Mouse (Mus musculus): Measurements from ENCODE around the gene Snx14. TPM values are rescaled to one million over a fixed set of nuclear protein-coding genes. Genes with fewer than 3 reads are reported as not detected.

Snx14 gene
- total and polyA plus RNA-seq, 3 experiments: 11.1 to 83.1 (median 16.9) TPM

- H3K79me2 ChIP-seq (ENCODE audit: control insufficient read depth, insufficient read depth, low read length, poor library complexity): no peaks in the 10 kb centered on the region
Measured at GRCm38 (mm10) chr9:88348623-88349022, 90.1 kb downstream of the Snx14 start.

GRCm38 (mm10) chr9:88346857-88347256 lies 91.9 kb downstream of the Snx14 start:
- H3K4me1 ChIP-seq (ENCODE audit: control insufficient read depth in 1 of 2, insufficient read depth in 2 of 2, low read length in 2 of 2): no peaks in the 10 kb centered on the region; a peak in 1 of 4 replicates
- TF ChIP-seq BHLHE40 (IDR thresholded peaks at IDR 0.05; ENCODE audit: borderline replicate concordance, low read depth, low read length) (no peak), POLR2AphosphoS5 (IDR thresholded peaks at IDR 0.05; ENCODE audit: borderline replicate concordance, low read depth, low read length) (no peak), KAT2A (conservative IDR thresholded peaks at IDR 0.05; ENCODE audit: low read depth, low read length) (no peak), CTCF (IDR thresholded peaks at IDR 0.05 in 2 of 3, conservative IDR thresholded peaks at IDR 0.05 in 1 of 3; ENCODE audit: control insufficient read depth in 1 of 3, insufficient read depth in 1 of 3, low read depth in 2 of 3, low read length in 3 of 3, poor library complexity in 1 of 3, severe bottlenecking in 1 of 3) (no peak), HCFC1 (IDR thresholded peaks at IDR 0.05; ENCODE audit: low read depth, low read length) (no peak), ZNF384 (IDR thresholded peaks at IDR 0.05; ENCODE audit: low read depth, low read length) (no peak), TCF12 (IDR thresholded peaks at IDR 0.05; ENCODE audit: low read depth, low read length) (no peak), NELFE (IDR thresholded peaks at IDR 0.05; ENCODE audit: low read depth, low read length) (no peak), POLR2AphosphoS2 (IDR thresholded peaks at IDR 0.05; ENCODE audit: low read length) (no peak)
- H3K9ac ChIP-seq (ENCODE audit: control insufficient read depth, low read depth, low read length, poor library complexity, severe bottlenecking): no peak overlapping the region
- H3K79me2 ChIP-seq (ENCODE audit: control insufficient read depth, insufficient read depth, low read length, poor library complexity): no peaks in the 10 kb centered on the region
- no peak for DNase-seq (ENCODE audit: low read depth, low spot score)
- no peaks in the 10 kb centered on the region for H3K27me3 ChIP-seq (ENCODE audit: control insufficient read depth in 1 of 2, insufficient read depth in 2 of 2, low read length in 2 of 2)
- no peak overlapping the region for H3K4me3 ChIP-seq (ENCODE audit: control insufficient read depth in 1 of 2, insufficient read depth in 1 of 2, low read depth in 2 of 2, low read length in 2 of 2)
- H3K9me3 ChIP-seq (replicated peaks; ENCODE audit: insufficient read depth, low read length): no peaks in the 10 kb centered on the region
- no peak overlapping the region for H3K27ac ChIP-seq (ENCODE audit: control insufficient read depth, low read depth, low read length)
- H3K36me3 ChIP-seq (ENCODE audit: control insufficient read depth in 1 of 2, insufficient read depth in 2 of 2, low read length in 2 of 2): no peaks in the 10 kb centered on the region

More at GRCm38 (mm10) chr9:88348623-88349022, 90.1 kb downstream of the Snx14 start:
- Histone ChIP-seq H3K36me3 (ENCODE audit: control insufficient read depth in 1 of 2, insufficient read depth in 2 of 2, low read length in 2 of 2) (no peaks in the 10 kb centered on the region), H3K4me3 (ENCODE audit: control insufficient read depth in 1 of 2, insufficient read depth in 1 of 2, low read depth in 2 of 2, low read length in 2 of 2) (no peak overlapping the region), H3K9me3 (replicated peaks; ENCODE audit: insufficient read depth, low read length) (no peaks in the 10 kb centered on the region), H3K27ac (ENCODE audit: control insufficient read depth, low read depth, low read length) (no peak overlapping the region), H3K9ac (ENCODE audit: control insufficient read depth, low read depth, low read length, poor library complexity, severe bottlenecking) (no peak overlapping the region), H3K27me3 (ENCODE audit: control insufficient read depth in 1 of 2, insufficient read depth in 2 of 2, low read length in 2 of 2) (no peaks in the 10 kb centered on the region), H3K4me1 (ENCODE audit: control insufficient read depth in 1 of 2, insufficient read depth in 2 of 2, low read length in 2 of 2) (no peaks in the 10 kb centered on the region)
- DNase-seq (ENCODE audit: low read depth, low spot score): no peak
- no peak for TF ChIP-seq NRF1 (IDR thresholded peaks at IDR 0.05; ENCODE audit: insufficient read depth, low read depth, low read length, poor library complexity, severe bottlenecking)
- TF ChIP-seq ZMIZ1 (IDR thresholded peaks at IDR 0.05; ENCODE audit: low read depth, low read length): no peak
- TF ChIP-seq HCFC1 (IDR thresholded peaks at IDR 0.05; ENCODE audit: low read depth, low read length): no peak
- TF ChIP-seq USF1 (IDR thresholded peaks at IDR 0.05; ENCODE audit: low read depth, low read length): no peak

- H3K27ac ChIP-seq (ENCODE audit: control insufficient read depth, low read depth, low read length): no peak overlapping the region
- H3K9me3 ChIP-seq (replicated peaks; ENCODE audit: insufficient read depth, low read length): no peaks in the 10 kb centered on the region
- H3K36me3 ChIP-seq (ENCODE audit: control insufficient read depth in 1 of 2, insufficient read depth in 2 of 2, low read length in 2 of 2): no peaks in the 10 kb centered on the region
- no peak overlapping the region for H3K4me3 ChIP-seq (ENCODE audit: control insufficient read depth in 1 of 2, insufficient read depth in 1 of 2, low read depth in 2 of 2, low read length in 2 of 2)
- TF ChIP-seq CTCF (IDR thresholded peaks at IDR 0.05 in 2 of 3, conservative IDR thresholded peaks at IDR 0.05 in 1 of 3; ENCODE audit: control insufficient read depth in 1 of 3, insufficient read depth in 1 of 3, low read depth in 2 of 3, low read length in 3 of 3, poor library complexity in 1 of 3, severe bottlenecking in 1 of 3) (no peak), POLR2AphosphoS2 (IDR thresholded peaks at IDR 0.05; ENCODE audit: low read length) (no peak), POLR2A (IDR thresholded peaks at IDR 0.05; ENCODE audit: control insufficient read depth in 1 of 2, insufficient read depth in 1 of 2, low read depth in 1 of 2, low read length in 2 of 2, poor library complexity in 1 of 2) (no peak), TAL1 (IDR thresholded peaks at IDR 0.05; ENCODE audit: low read length) (no peak), NRF1 (IDR thresholded peaks at IDR 0.05; ENCODE audit: insufficient read depth, low read depth, low read length, poor library complexity, severe bottlenecking) (no peak), KAT2A (conservative IDR thresholded peaks at IDR 0.05; ENCODE audit: low read depth, low read length) (no peak), JUND (IDR thresholded peaks at IDR 0.05; ENCODE audit: low read depth, low read length) (no peak), ETS1 (IDR thresholded peaks at IDR 0.05; ENCODE audit: low read depth, low read length) (no peak), MXI1 (IDR thresholded peaks at IDR 0.05; ENCODE audit: low read depth, low read length) (no peak)
- H3K79me2 ChIP-seq (ENCODE audit: control insufficient read depth, insufficient read depth, low read length, poor library complexity): no peaks in the 10 kb centered on the region
- no peak for DNase-seq (ENCODE audit: low read depth, low spot score)
- H3K27me3 ChIP-seq (ENCODE audit: control insufficient read depth in 1 of 2, insufficient read depth in 2 of 2, low read length in 2 of 2): no peaks in the 10 kb centered on the region
- H3K9ac ChIP-seq (ENCODE audit: control insufficient read depth, low read depth, low read length, poor library complexity, severe bottlenecking): no peak overlapping the region
- no peaks in the 10 kb centered on the region; a peak in 1 of 4 replicates for H3K4me1 ChIP-seq (ENCODE audit: control insufficient read depth in 1 of 2, insufficient read depth in 2 of 2, low read length in 2 of 2)
Measured at GRCm38 (mm10) chr9:88344424-88344823, 94.3 kb downstream of the Snx14 start.
